Mouse (Mus musculus): ENCODE measurements around the gene Iqgap2.

Iqgap2 gene

GRCm38 (mm10) chr13:95882001-95882400 lies 9.7 kb downstream of the Iqgap2 start:
- DNase-seq = no peak

- no peak for DNase-seq
These were observed 10.3 kb downstream of the Iqgap2 start for GRCm38 (mm10) chr13:95881427-95881826.

GRCm38 (mm10) chr13:95880633-95881032 lies 11.1 kb downstream of the Iqgap2 start:
- DNase-seq = no peak

GRCm38 (mm10) chr13:95871993-95872392 lies 19.7 kb downstream of the Iqgap2 start:
- DNase-seq = no peak

- DNase-seq = no peak
These were observed 21.1 kb downstream of the Iqgap2 start for GRCm38 (mm10) chr13:95870626-95871025.

- peak; percentile 94 for DNase-seq
These were observed 22.7 kb downstream of the Iqgap2 start for GRCm38 (mm10) chr13:95868896-95869540.

GRCm38 (mm10) chr13:95862201-95862600 lies 29.5 kb downstream of the Iqgap2 start:
- DNase-seq = no peak

- no peak for DNase-seq
These were observed 32.5 kb downstream of the Iqgap2 start for GRCm38 (mm10) chr13:95859271-95859670.

GRCm38 (mm10) chr13:95858866-95859265 lies 32.9 kb downstream of the Iqgap2 start:
- DNase-seq = no peak

GRCm38 (mm10) chr13:95855537-95855936 lies 36.2 kb downstream of the Iqgap2 start:
- no peak for DNase-seq

- no peak for DNase-seq
These were observed 40.1 kb downstream of the Iqgap2 start for GRCm38 (mm10) chr13:95851611-95852010.

GRCm38 (mm10) chr13:95850451-95850850 lies 41.3 kb downstream of the Iqgap2 start:
- DNase-seq = no peak

GRCm38 (mm10) chr13:95849501-95850007 lies 42.2 kb downstream of the Iqgap2 start:
- no peak for DNase-seq

GRCm38 (mm10) chr13:95846364-95846763 lies 45.4 kb downstream of the Iqgap2 start:
- no peak for DNase-seq

GRCm38 (mm10) chr13:95844950-95845349 lies 46.8 kb downstream of the Iqgap2 start:
- DNase-seq = no peak

- DNase-seq = no peak
These were observed 48.2 kb downstream of the Iqgap2 start for GRCm38 (mm10) chr13:95843411-95844026.

- no peak for DNase-seq
These were observed 48.9 kb downstream of the Iqgap2 start for GRCm38 (mm10) chr13:95842803-95843202.

GRCm38 (mm10) chr13:95841946-95842345 lies 49.8 kb downstream of the Iqgap2 start:
- DNase-seq = no peak

- DNase-seq = no peak
These were observed 54.8 kb downstream of the Iqgap2 start for GRCm38 (mm10) chr13:95836944-95837343.

- peak; percentile 6 for DNase-seq
These were observed 58.2 kb downstream of the Iqgap2 start for GRCm38 (mm10) chr13:95833473-95833872.

- DNase-seq = peak; percentile 43
These were observed 59.0 kb downstream of the Iqgap2 start for GRCm38 (mm10) chr13:95832712-95833111.

GRCm38 (mm10) chr13:95831760-95832159 lies 60.0 kb downstream of the Iqgap2 start:
- peak; percentile 57 for DNase-seq

- DNase-seq = peak; percentile 89
These were observed 62.1 kb downstream of the Iqgap2 start for GRCm38 (mm10) chr13:95829431-95830171.

- DNase-seq = no peak
These were observed 63.1 kb downstream of the Iqgap2 start for GRCm38 (mm10) chr13:95828616-95829015.

All from heart, adult 11 months (tissue).